Mouse (Mus musculus) CH12.LX (cell line): ENCODE results near the gene Rdh16.

Experiments used
- BHLHE40 ChIP-seq: IDR thresholded peaks from 2 replicates; pipeline ENCODE4 v1.6.1; 2011; ENCODE audit warnings: mild to moderate bottlenecking, low read depth, low read length, improper control_type of control experiment
- CTCF ChIP-seq, 2 experiments: IDR thresholded peaks in 1 of 2; conservative IDR thresholded peaks in 1 of 2; 2 replicates each; pipeline ENCODE4 v1.5.1; 2011 to 2012; ENCODE audit warnings: low read depth in 2 of 2, low read length in 2 of 2, improper control_type of control experiment in 1 of 2, inconsistent platforms in 1 of 2, mild to moderate bottlenecking in 1 of 2, moderate library complexity in 1 of 2
- EP300 ChIP-seq: IDR thresholded peaks from 2 replicates; pipeline ENCODE4 v1.6.1; 2011; ENCODE audit warnings: low read length, improper control_type of control experiment
- JUN ChIP-seq: IDR thresholded peaks from 2 replicates; pipeline ENCODE4 v1.6.1; 2011; ENCODE audit warnings: low read depth, mild to moderate bottlenecking, low read length, improper control_type of control experiment, moderate library complexity; ENCODE audit not compliant: insufficient read depth
- KAT2A ChIP-seq: IDR thresholded peaks from 2 replicates; pipeline ENCODE4 v1.6.1; 2012; ENCODE audit warnings: low read length, improper control_type of control experiment, inconsistent platforms; ENCODE audit not compliant: insufficient replicate concordance
- MAZ ChIP-seq: IDR thresholded peaks from 2 replicates; pipeline ENCODE4 v1.6.1; 2012; ENCODE audit warnings: low read depth, mild to moderate bottlenecking, inconsistent platforms, low read length, improper control_type of control experiment, moderate library complexity
- MYC ChIP-seq: IDR thresholded peaks from 2 replicates; pipeline ENCODE4 v1.6.1; 2011; ENCODE audit warnings: low read depth, mild to moderate bottlenecking, improper control_type of control experiment, low read length
- NELFE ChIP-seq: IDR thresholded peaks from 2 replicates; pipeline ENCODE4 v1.6.1; 2011; ENCODE audit warnings: low read depth, low read length, improper control_type of control experiment
- POLR2A ChIP-seq: IDR thresholded peaks from 2 replicates; pipeline ENCODE4 v1.6.1; 2011; ENCODE audit warnings: low read depth, mild to moderate bottlenecking, improper control_type of control experiment, low read length

DNA sequence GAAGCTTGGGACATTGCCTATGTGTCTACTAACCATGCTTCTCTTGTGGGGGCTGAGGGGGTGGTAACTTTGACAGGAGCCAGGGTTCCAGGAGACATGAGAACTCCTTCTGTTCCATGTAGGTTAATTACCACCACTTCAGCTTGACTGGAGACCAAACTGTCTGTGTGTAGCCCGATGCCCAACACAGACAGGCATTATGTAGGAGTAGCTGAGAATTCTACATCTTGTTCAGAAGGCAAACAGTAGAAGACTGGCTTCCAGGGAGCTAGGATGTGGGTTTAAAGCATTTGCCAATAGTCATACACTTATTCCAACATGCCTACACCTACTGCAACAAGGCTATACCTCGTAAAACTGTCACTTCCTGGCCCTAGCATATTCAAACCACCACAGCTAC, 37.6 kb downstream of the Rdh16 start:
- TF ChIP-seq CTCF (conservative IDR thresholded peaks at IDR 0.05 in 1 of 2, IDR thresholded peaks at IDR 0.05 in 1 of 2; ENCODE audit: low read depth in 2 of 2, low read length in 2 of 2) (no peak), POLR2A (no peak), MAZ (no peak), MYC (no peak), KAT2A (no peak), JUN (no peak), NELFE (no peak), EP300 (no peak), BHLHE40 (no peak)
